Mouse (Mus musculus) intestine, embryonic 16.5 days (tissue): ENCODE results near the gene Nolc1. TPM values are rescaled to one million over a fixed set of nuclear protein-coding genes. Genes with fewer than 3 reads are reported as not detected.

Experiments used
- ATAC-seq: fragments of 200-750 bp; cut with Nextera tagmentation; 2 replicates; pipeline ENCODE4 v1.8.0; 2017; ENCODE audit warnings: moderate TSS enrichment, moderate library complexity
- H3K27ac ChIP-seq: fragments of 300-500 bp; sonication (generic); 2 replicates; pipeline ENCODE4 v1.5.1; 2014; ENCODE audit warnings: mild to moderate bottlenecking, low read length
- H3K27me3 ChIP-seq: fragments of 300-500 bp; sonication (generic); replicated peaks from 2 replicates; pipeline ENCODE4 v1.6.1; 2014; ENCODE audit warnings: low read length, control low read depth, mixed read lengths; ENCODE audit not compliant: control insufficient read depth, insufficient read depth
- H3K36me3 ChIP-seq: fragments of 300-500 bp; sonication (generic); 2 replicates; pipeline ENCODE4 v1.6.1; 2014; ENCODE audit warnings: low read length, control low read depth; ENCODE audit not compliant: control insufficient read depth, insufficient read depth
- H3K4me1 ChIP-seq: fragments of 300-500 bp; sonication (generic); 2 replicates; pipeline ENCODE4 v1.6.1; 2014; ENCODE audit warnings: low read length, control low read depth, mixed read lengths; ENCODE audit not compliant: control insufficient read depth, insufficient read depth
- H3K4me2 ChIP-seq: fragments of 300-500 bp; sonication (generic); 2 replicates; pipeline ENCODE4 v1.6.1; 2014; ENCODE audit warnings: low read depth, low read length, control low read depth
- H3K4me3 ChIP-seq: fragments of 300-500 bp; sonication (generic); 2 replicates; pipeline ENCODE4 v1.5.1; 2014; ENCODE audit warnings: mild to moderate bottlenecking, low read length
- H3K9ac ChIP-seq: fragments of 300-500 bp; sonication (generic); 2 replicates; pipeline ENCODE4 v1.6.1; 2014; ENCODE audit warnings: low read depth, low read length
- H3K9me3 ChIP-seq: fragments of 300-500 bp; sonication (generic); 2 replicates; pipeline ENCODE4 v1.6.1; 2016; ENCODE audit warnings: low read length, control low read depth; ENCODE audit not compliant: control insufficient read depth
- WGBS: fragments of 180-500 bp; shearing (Covaris S2); extraction: QIAGEN DNeasy Blood & Tissue Kit; methylation state at CpG from one replicate; pipeline ENCODE4 v1.1.7; 2014; 5-methylcytosine and 5-hydroxymethylcytosine counted together
- polyA plus RNA-seq: library from polyadenylated mRNA; unstranded; fragments of >200 nt; fragmentation: Nextera tagmentation; extraction: Ambion mirVana; gene quantifications from 2 replicates; pipeline ENCODE4 v1.2.1, GENCODE M21; 2015

Gene Nolc1
- polyA plus RNA-seq, 1 experiment from 2014 or later, result 88.8 TPM

DNA sequence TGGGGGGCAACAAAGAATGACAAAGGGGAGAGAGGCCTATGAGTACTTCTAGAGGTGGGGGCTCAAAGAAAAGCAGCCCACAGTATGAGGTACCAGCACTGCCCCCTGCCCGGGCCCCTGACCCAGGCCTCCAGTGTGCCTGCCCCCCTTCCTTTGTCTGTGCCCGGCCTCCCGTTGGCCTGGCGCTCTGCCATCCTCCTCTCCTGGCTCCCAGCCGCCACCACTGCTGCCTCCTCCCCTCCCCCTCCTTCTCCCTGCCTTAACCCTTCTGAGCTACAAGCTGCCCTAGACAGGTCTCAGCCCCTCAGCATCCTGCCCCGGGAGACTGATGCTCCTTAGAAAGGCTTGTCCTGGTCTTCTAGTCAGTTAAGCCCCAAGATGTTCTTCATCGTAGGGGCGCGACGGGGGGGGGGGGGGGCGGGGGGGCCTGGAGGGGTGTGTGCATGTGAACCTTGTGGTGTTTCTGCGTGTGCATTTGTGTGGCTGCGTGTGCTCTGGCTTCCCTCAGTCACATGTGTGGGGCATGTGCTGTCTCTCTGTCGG lies 33.7 kb upstream of the Nolc1 start:
- H3K9ac ChIP-seq, result peak overlapping the region; percentile 98
- 1% methylated on average over 11 of the region's 14 CpGs for WGBS
- ATAC-seq, result peak; percentile 7; the same call in 1 of the 2 replicates
- peak overlapping the region; percentile 98 for H3K27ac ChIP-seq
- H3K36me3 ChIP-seq, result no peaks in the 10 kb centered on the region
- peaks cover 63% of the 10 kb centered on the region for H3K4me1 ChIP-seq
- H3K4me3 ChIP-seq, result peak overlapping the region; percentile 97
- no peaks in the 10 kb centered on the region for H3K9me3 ChIP-seq
- H3K4me2 ChIP-seq, result peak overlapping the region; percentile 87
- no peaks in the 10 kb centered on the region for H3K27me3 ChIP-seq

DNA sequence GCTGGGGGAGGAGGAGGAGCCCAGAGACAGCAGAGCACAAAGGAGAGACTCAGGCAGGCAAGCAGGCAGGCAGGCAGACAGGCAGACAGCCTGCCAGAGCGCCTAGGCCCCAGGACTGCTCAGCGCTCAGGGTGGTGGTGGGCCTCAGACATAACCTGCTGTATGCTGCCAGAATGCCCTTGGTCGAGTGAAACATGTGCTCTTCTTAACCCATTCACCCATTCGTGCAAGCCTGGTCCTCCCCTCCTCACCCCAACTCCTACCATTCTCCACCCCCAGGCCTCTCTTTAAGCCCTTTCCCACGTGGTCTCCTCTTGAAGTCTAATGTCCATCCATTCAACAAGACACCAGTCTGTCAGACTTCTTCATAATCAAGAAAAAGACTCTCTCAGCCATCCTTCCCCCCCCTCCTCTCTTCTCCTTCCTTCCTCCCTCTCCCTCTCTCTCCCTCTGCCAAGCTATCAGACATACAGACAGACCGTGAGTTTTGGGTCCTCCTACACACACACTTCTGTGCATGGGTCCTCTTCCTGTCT lies 33.1 kb upstream of the Nolc1 start:
- no peaks in the 10 kb centered on the region for H3K36me3 ChIP-seq
- peak overlapping the region; percentile 98 for H3K9ac ChIP-seq
- no peaks in the 10 kb centered on the region for H3K9me3 ChIP-seq
- H3K4me1 ChIP-seq, result peaks cover 58% of the 10 kb centered on the region
- H3K4me3 ChIP-seq, result peak overlapping the region; percentile 97
- peak overlapping the region; percentile 87 for H3K4me2 ChIP-seq
- H3K27ac ChIP-seq, result peak overlapping the region; percentile 98
- ATAC-seq, result no peak
- WGBS, result 12% methylated on average over 6 of the region's 6 CpGs
- H3K27me3 ChIP-seq, result no peaks in the 10 kb centered on the region

DNA sequence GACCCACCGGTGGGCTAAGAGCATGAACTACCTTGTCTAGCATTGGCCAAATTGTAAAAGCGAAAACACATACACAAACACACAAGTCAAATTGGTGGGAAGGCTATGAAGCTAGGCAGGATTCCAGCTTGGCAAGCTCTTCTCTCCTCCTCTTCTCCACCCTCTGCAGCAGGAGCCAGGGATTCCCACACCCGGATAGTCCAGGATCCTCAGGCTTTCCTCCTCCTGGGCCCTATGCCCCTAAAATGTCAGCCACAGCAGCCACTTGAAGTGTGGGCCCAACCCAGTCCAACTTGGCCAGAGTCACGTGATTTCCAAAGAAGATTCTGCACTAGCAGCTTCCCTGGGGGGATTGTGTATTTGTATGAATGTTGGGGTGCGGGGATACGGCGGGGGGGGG lies 32.3 kb upstream of the Nolc1 start:
- peak overlapping the region; percentile 98 for H3K27ac ChIP-seq
- peak overlapping the region; percentile 97 for H3K4me3 ChIP-seq
- H3K4me1 ChIP-seq, result peaks cover 50% of the 10 kb centered on the region
- H3K9me3 ChIP-seq, result no peaks in the 10 kb centered on the region
- H3K27me3 ChIP-seq, result no peaks in the 10 kb centered on the region
- peak overlapping the region; percentile 98 for H3K9ac ChIP-seq
- ATAC-seq, result no peak
- 51% methylated on average over 7 of the region's 7 CpGs for WGBS
- peak overlapping the region; percentile 87 for H3K4me2 ChIP-seq
- H3K36me3 ChIP-seq, result no peaks in the 10 kb centered on the region

DNA sequence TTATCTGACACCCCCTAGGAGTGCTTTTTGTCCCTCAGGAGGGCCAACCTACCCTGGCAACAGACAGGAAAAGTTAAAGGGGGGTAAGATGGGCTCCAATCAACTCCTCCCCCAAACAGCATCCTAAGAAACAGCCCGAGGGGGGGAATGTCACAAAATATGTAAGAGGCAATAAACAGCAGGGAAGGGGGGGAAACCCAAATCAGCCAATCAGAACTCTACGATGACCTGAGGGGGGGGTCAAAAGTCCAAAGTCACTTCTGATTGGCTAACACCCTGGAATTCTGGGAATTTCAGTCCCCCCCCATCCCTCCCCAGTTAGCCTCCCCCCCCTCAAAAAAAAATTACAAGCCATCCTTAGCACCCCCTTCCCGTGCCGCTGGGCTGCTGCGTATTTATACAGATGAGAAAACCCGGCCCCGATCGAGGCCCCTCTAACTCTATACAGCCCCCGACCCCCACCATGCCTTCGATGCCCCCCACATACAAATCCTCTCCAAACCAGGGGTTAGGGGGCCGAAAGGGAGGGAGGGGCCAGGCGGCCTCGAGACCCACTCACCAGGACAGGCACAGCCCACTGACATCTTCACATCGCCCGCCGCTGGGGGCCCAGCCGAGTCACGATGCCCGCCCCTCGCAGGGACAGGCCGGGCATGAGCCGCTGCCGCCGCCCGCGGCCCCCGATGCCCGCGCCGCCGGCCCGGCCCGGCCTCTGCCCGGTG lies 31.2 kb upstream of the Nolc1 start, which contains the start of gene Pprc1:
Gene Pprc1, plus strand, starts transcription at position 616 of the 722 bp plus-strand sequence.
- no peaks in the 10 kb centered on the region for H3K27me3 ChIP-seq
- WGBS, result 0% methylated on average over 28 of the region's 34 CpGs

DNA sequence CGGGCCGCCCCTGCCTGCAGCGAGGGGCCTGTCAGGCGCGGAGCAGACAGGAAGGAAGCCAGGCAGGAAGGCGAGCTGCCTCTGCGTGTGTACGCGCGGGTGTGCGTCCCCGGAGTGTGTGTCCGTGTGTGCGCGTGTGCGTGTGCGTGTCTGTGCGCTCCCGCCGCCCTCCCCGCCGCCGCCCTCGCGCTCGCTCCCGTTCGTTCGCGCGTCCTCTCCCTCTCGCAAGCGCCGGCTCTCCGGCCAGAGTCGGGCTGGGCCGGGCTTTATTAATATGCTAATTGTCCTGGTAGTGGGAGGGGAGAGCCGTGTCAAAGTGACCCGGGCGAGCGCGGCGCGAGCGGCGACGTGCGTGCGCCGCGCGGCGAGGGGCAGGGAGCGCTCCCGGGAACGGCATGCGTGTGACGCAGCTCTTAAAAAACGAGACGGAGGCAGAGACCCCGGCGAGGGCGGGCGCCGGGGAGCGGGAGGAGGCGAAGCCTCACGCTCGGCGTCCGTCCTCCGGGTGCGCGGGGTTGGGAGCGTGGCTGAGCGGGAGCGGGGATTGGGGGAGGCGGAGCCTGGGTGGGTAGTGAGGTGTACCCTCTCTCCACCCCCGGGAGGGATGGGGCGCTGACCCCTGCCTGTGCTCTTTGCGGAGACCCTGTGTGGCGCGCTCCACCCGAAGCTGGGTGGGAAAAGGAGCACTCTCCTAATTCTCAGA lies 30.5 kb upstream of the Nolc1 start, which contains the start of gene Ldb1:
Gene Ldb1, minus strand, starts transcription at position 222 of the 703 bp plus-strand sequence.
- under 1% methylated on average over 82 of the region's 84 CpGs for WGBS
- Histone ChIP-seq H3K27me3 (no peaks in the 10 kb centered on the region), H3K4me2 (peak within 1 kb of the TSS; percentile 87), H3K36me3 (no peaks in the 10 kb centered on the region), H3K9ac (peak within 1 kb of the TSS; percentile 98), H3K9me3 (no peaks in the 10 kb centered on the region), H3K4me1 (peaks cover 42% of the 10 kb centered on the region), H3K27ac (peak within 1 kb of the TSS; percentile 98), H3K4me3 (peak within 1 kb of the TSS; percentile 97)
- ATAC-seq, result peak; percentile 77

More for the DNA sequence above, 31.2 kb upstream of the Nolc1 start, which contains the start of gene Pprc1:
- peak within 1 kb of the TSS; percentile 87 for H3K4me2 ChIP-seq
- H3K9me3 ChIP-seq, result no peaks in the 10 kb centered on the region
- peak within 1 kb of the TSS; percentile 97 for H3K4me3 ChIP-seq
- H3K9ac ChIP-seq, result peak within 1 kb of the TSS; percentile 98
- H3K36me3 ChIP-seq, result no peaks in the 10 kb centered on the region
- H3K27ac ChIP-seq, result peak within 1 kb of the TSS; percentile 98
- ATAC-seq, result no peak
- peaks cover 47% of the 10 kb centered on the region for H3K4me1 ChIP-seq

DNA sequence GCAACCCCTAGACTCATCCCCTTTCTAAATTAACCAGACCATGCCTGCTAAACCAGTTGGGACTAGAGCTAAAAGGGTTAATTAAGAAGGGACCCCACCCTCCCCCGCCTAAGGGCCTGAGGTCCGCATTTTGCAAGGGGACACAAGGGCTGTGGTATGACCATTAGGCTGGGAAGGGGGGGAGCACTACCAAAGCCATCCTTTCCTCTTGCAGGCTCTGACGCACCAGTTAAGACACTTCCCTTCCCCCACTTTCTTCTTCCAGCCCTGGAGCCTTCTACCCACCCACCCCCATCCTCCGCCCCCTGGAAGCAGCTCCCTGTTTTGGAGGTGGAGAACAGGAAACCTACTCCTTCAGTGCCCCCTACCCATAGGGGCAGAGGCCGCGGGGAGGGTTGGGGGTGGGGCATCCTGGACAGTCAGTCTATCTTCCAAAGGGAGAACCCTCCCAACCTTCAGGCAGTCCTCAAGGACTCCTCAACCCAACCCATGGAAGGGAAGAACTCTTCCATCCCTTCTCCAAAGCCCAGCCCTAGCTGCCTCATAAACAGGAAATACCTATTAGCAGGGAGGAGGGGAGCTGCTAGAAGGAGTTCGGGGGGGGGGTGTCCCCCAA lies 29.9 kb upstream of the Nolc1 start:
- H3K4me1 ChIP-seq, result peaks cover 36% of the 10 kb centered on the region
- peak overlapping the region; percentile 98 for H3K27ac ChIP-seq
- H3K36me3 ChIP-seq, result no peaks in the 10 kb centered on the region
- no peaks in the 10 kb centered on the region for H3K27me3 ChIP-seq
- peak; percentile 57 for ATAC-seq
- WGBS, result under 1% methylated on average over 7 of the region's 7 CpGs
- peak overlapping the region; percentile 98 for H3K9ac ChIP-seq
- peak overlapping the region; percentile 97 for H3K4me3 ChIP-seq
- H3K4me2 ChIP-seq, result peak overlapping the region; percentile 87
- no peaks in the 10 kb centered on the region for H3K9me3 ChIP-seq

DNA sequence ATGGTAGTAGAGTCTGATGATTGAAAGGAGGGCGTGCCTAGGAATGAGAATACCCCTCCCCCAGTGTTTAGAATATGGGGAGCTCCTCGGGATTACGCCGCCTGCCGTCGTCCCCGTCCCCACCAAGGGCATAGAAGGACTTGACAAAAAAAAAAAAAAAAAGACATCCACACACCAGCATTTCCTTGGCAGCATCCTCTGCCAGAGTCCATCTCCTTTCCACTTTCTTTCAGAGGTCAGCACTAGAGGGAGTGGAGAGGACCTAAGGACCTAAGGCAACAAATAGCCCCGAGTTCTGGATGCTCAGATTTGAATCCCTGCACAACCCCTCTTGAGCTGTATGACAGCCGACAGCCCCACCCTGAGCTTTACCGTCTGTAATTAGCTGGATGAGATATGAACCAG lies 29.0 kb upstream of the Nolc1 start:
- Histone ChIP-seq H3K4me3 (no peak overlapping the region), H3K4me2 (no peak overlapping the region), H3K4me1 (peaks cover 28% of the 10 kb centered on the region), H3K27ac (peak overlapping the region; percentile 98), H3K9me3 (no peaks in the 10 kb centered on the region), H3K27me3 (no peaks in the 10 kb centered on the region), H3K36me3 (no peaks in the 10 kb centered on the region), H3K9ac (no peak overlapping the region)
- no peak for ATAC-seq
- WGBS, result 8% methylated on average over 10 of the region's 10 CpGs

DNA sequence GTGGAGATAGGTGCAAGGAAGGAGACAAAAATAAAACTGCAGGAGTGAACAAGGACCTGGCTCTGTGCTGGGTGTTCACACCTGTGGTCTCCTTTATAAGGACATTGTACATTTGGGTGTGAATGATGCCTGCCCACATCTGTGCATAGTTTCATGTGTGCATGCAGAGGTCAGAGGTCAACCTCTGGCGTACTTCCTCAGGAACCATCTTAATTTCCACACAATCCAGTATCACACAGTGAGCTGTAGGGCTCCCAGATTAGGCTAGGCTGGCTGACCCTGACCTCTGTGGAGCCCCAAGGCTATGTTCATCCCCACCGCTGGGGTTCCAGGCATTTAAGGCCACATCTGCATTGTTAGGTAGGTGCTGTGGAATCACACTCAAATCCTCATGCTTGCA lies 28.2 kb upstream of the Nolc1 start:
- Histone ChIP-seq H3K27ac (no peak overlapping the region), H3K36me3 (no peaks in the 10 kb centered on the region), H3K4me2 (no peak overlapping the region), H3K27me3 (no peaks in the 10 kb centered on the region), H3K4me3 (no peak overlapping the region), H3K4me1 (peaks cover 20% of the 10 kb centered on the region), H3K9ac (no peak overlapping the region), H3K9me3 (no peaks in the 10 kb centered on the region)
- no peak for ATAC-seq
- WGBS, result 69% methylated on average over 2 of the region's 2 CpGs

DNA sequence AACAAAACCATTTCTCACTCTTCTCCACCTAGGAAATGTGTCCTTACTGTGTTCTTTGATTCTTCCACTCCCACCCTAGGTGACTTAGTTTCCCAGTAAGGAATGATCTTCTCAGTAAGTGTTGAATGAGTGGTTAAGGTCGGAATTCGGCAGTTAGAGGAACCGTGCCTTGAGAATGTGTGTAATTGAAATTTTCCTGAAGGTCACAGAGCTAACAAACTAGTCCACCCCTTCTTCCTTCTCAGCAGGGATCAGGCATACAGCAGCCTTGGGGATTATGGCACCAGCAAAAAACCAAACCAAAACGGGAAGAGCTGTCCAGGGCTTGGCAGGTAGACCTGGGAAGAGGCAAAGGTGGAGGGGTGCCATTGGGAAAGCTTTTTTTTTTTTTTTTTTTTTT lies 26.5 kb upstream of the Nolc1 start:
- H3K4me1 ChIP-seq, result peaks cover 4% of the 10 kb centered on the region

More for the DNA sequence above, 26.5 kb upstream of the Nolc1 start:
- Histone ChIP-seq H3K27ac (no peak overlapping the region), H3K4me3 (no peak overlapping the region), H3K36me3 (no peaks in the 10 kb centered on the region), H3K4me2 (no peak overlapping the region), H3K9ac (no peak overlapping the region), H3K27me3 (no peaks in the 10 kb centered on the region), H3K9me3 (no peaks in the 10 kb centered on the region)
- WGBS, result 77% methylated on average over 4 of the region's 4 CpGs
- ATAC-seq, result no peak
